Mouse (Mus musculus): ENCODE measurements at regions not wholly inside any gene's neighbourhood (a gene's known extent, or its start where the extent isn't known, plus 50 kb on each side); places are given as distances from the start of the nearest gene placed in this dataset.

GRCm38 (mm10) chr8:42614077-42614476 is 527.2 kb downstream of the Triml1 start:
- peak; percentile 7 to 22 for DNase-seq (ENCODE audit: low spot score in 2 of 2)
- intact Hi-C loops (cut with DNase I) = no loop called here

GRCm38 (mm10) chr8:42596639-42597038 is 544.6 kb downstream of the Triml1 start:
- intact Hi-C loops (cut with DNase I) = no loop called here
- peak in 1 of 2 experiments; percentile 44 for DNase-seq (ENCODE audit: low spot score in 2 of 2)

Data from left cerebral cortex, postnatal 25 days (tissue).